Mouse (Mus musculus): ENCODE measurements around the gene Slc38a10. TPM values are rescaled to one million over a fixed set of nuclear protein-coding genes. Genes with fewer than 3 reads are reported as not detected.

The Slc38a10 gene
- total RNA-seq, 2 experiments from 2014 or later: 80.8 to 86.4 TPM

GRCm38 (mm10) chr11:120114488-120115215, 36.5 kb downstream of the Slc38a10 start:
- intact Hi-C loops (cut with DNase I): loop anchor here (5.0 kb wide), 2 partner anchors 38 to 53 kb away; partner anchors contain the start of gene Slc38a10
- DNase-seq (ENCODE audit: low spot score in 2 of 2): no peak

- DNase-seq (ENCODE audit: low spot score in 2 of 2): no peak
- intact Hi-C loops (cut with DNase I): loop anchor here (5.0 kb wide), 2 partner anchors 40 to 55 kb away; partner anchors contain the start of gene Slc38a10
Measured at GRCm38 (mm10) chr11:120112136-120112535, 39.0 kb downstream of the Slc38a10 start.

GRCm38 (mm10) chr11:120111033-120111432, 40.1 kb downstream of the Slc38a10 start:
- DNase-seq (ENCODE audit: low spot score in 2 of 2): peak in 1 of 2 experiments; percentile 47
- intact Hi-C loops (cut with DNase I): loop anchor here (2.0 to 5.0 kb wide), 3 partner anchors 41 to 196 kb away; partner anchors contain the start of gene Slc38a10

GRCm38 (mm10) chr11:120110554-120110953, 40.6 kb downstream of the Slc38a10 start:
- DNase-seq (ENCODE audit: low spot score in 2 of 2): no peak
- intact Hi-C loops (cut with DNase I): loop anchor here (2.0 to 5.0 kb wide), 3 partner anchors 42 to 196 kb away; partner anchors contain the start of gene Slc38a10

- intact Hi-C loops (cut with DNase I): loop anchor here (2.0 to 5.0 kb wide), 3 partner anchors 43 to 197 kb away; partner anchors contain the start of gene Slc38a10
Measured at GRCm38 (mm10) chr11:120109558-120110210, 41.5 kb downstream of the Slc38a10 start.

GRCm38 (mm10) chr11:120107796-120108195, 43.4 kb downstream of the Slc38a10 start:
- intact Hi-C loops (cut with DNase I): no loop called here
- no peak for DNase-seq (ENCODE audit: low spot score in 2 of 2)

More at GRCm38 (mm10) chr11:120109558-120110210, 41.5 kb downstream of the Slc38a10 start:
- no peak for DNase-seq (ENCODE audit: low spot score in 2 of 2)

- DNase-seq (ENCODE audit: low spot score in 2 of 2): no peak
- intact Hi-C loops (cut with DNase I): no loop called here
Measured at GRCm38 (mm10) chr11:120107026-120107425, 44.1 kb downstream of the Slc38a10 start.

GRCm38 (mm10) chr11:120103431-120103997, 47.6 kb downstream of the Slc38a10 start:
- intact Hi-C loops (cut with DNase I): no loop called here
- DNase-seq (ENCODE audit: low spot score in 2 of 2): no peak

GRCm38 (mm10) chr11:120101036-120101435, 50.1 kb downstream of the Slc38a10 start:
- intact Hi-C loops (cut with DNase I): no loop called here
- DNase-seq (ENCODE audit: low spot score in 2 of 2): peak; percentile 61 to 71

- peak; percentile 100 for DNase-seq (ENCODE audit: low spot score in 2 of 2)
- intact Hi-C loops (cut with DNase I): loop anchor here (2.0 to 5.0 kb wide), 2 partner anchors 67 to 86 kb away; no protein-coding TSS in a partner anchor
Measured at GRCm38 (mm10) chr11:120098588-120099511, 52.3 kb downstream of the Slc38a10 start, which contains the start of the genes Tepsin and Ndufaf8. Gene Tepsin (minus strand): TSS chr11:120098731. Gene Ndufaf8 (plus strand): TSS chr11:120098928.

GRCm38 (mm10) chr11:120092817-120093591, 58.1 kb downstream of the Slc38a10 start:
- intact Hi-C loops (cut with DNase I): no loop called here
- DNase-seq (ENCODE audit: low spot score in 2 of 2): no peak

- intact Hi-C loops (cut with DNase I): no loop called here
- DNase-seq (ENCODE audit: low spot score in 2 of 2): no peak
Measured at GRCm38 (mm10) chr11:120090661-120091060, 60.5 kb downstream of the Slc38a10 start.

GRCm38 (mm10) chr11:120086702-120087152, 64.4 kb downstream of the Slc38a10 start, which contains the start of gene Cep131:
Gene Cep131 (minus strand): TSS chr11:120086827.
- intact Hi-C loops (cut with DNase I): loop anchor here (5.0 kb wide), 1 partner anchor 59 kb away; no protein-coding TSS in a partner anchor

GRCm38 (mm10) chr11:120085891-120086627, 65.1 kb downstream of the Slc38a10 start:
- intact Hi-C loops (cut with DNase I): loop anchor here (5.0 kb wide), 1 partner anchor 59 kb away; no protein-coding TSS in a partner anchor
- peak in 1 of 2 experiments; percentile 43 for DNase-seq (ENCODE audit: low spot score in 2 of 2)

More at GRCm38 (mm10) chr11:120086702-120087152, 64.4 kb downstream of the Slc38a10 start, which contains the start of gene Cep131:
- peak; percentile 96 for DNase-seq (ENCODE audit: low spot score in 2 of 2)

- intact Hi-C loops (cut with DNase I): no loop called here
- no peak for DNase-seq (ENCODE audit: low spot score in 2 of 2)
Measured at GRCm38 (mm10) chr11:120080282-120080681, 70.9 kb downstream of the Slc38a10 start.

- DNase-seq (ENCODE audit: low spot score in 2 of 2): no peak
- intact Hi-C loops (cut with DNase I): no loop called here
Measured at GRCm38 (mm10) chr11:120076191-120076590, 75.0 kb downstream of the Slc38a10 start.

Measured in left cerebral cortex, postnatal 36 days (tissue).